Mouse (Mus musculus) kidney, postnatal 4 days (tissue): ENCODE results near the gene Lpcat2b.
"Not testable (repeated sequence)": the region's sequence is repeated elsewhere in the genome, so short reads cannot be mapped to it uniquely, and the experiment has no call there.

Experiments used
- DNase-seq, 2 experiments: peaks; one replicate each; pipeline ENCODE4 v3.0.0; 2021; ENCODE audit warnings: mixed read lengths in 2 of 2

The Lpcat2b gene

GRCm38 (mm10) chr5:107431249-107431648 lies at the start of gene Lpcat2b:
TSS of gene Lpcat2b (plus strand) at chr5:107431549.
- no peak for DNase-seq

DNA sequence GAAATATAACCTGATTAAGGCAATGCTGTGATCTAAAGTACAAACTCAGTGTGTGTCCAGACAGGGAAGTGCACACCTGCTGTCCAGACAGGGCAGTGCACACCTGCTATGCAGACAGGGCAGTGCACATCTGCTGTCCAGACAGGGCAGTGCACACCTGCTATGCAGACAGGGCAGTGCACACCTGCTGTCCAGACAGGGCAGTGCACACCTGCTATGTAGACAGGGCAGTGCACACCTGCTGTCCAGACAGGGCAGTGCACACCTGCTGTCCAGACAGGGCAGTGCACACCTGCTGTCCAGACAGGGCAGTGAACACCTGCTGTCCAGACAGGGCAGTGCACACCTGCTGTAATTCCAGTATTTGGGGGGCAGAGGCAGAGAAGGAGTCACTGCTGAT lies 44.9 kb upstream of the Lpcat2b start:
- DNase-seq, result not testable (repeated sequence)

DNA sequence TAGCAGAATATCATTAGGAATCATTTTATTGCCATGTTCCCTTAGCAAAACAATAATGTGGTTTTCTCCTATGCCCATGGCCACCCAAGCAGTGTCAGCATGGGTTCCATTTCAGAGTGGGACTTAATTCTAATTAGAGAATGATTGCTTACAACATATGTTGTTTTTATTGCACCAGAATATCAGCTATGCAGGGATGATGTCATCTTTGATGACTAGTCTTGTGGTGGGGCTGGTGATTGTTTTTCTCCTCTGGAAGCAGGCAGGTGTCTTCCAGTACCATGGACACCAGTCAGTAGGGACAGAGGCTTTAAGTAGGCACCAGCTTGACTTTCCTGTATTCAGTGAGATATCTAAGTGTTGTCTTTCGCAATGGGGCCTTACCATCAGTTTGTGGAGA lies 43.6 kb upstream of the Lpcat2b start:
- DNase-seq, result no peak

DNA sequence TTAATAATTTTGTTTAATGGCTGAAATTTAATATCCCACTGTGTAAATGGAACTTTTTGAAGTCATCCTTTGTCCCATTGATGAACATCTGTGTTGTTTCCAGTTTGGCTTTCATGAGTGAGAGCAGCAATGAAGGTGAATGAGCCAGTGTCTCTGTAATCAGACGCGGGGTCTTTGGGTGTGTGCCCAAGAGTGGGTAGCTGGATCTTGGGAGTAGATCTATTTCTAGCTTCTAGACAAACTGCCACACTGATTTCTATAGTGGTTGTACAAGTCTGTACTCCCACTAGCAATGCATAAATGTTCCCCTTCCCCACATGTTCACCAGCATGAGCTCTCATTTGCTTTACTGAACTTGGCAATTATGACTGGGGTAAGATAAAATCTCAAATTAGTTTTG lies 42.0 kb upstream of the Lpcat2b start:
- no peak for DNase-seq

GRCm38 (mm10) chr5:107394437-107394836 lies 36.9 kb upstream of the Lpcat2b start:
- no peak for DNase-seq

GRCm38 (mm10) chr5:107402436-107402835 lies 28.9 kb upstream of the Lpcat2b start, which contains the start of gene Ephx4:
TSS of gene Ephx4 (plus strand) at chr5:107402736.
- DNase-seq, result no peak

DNA sequence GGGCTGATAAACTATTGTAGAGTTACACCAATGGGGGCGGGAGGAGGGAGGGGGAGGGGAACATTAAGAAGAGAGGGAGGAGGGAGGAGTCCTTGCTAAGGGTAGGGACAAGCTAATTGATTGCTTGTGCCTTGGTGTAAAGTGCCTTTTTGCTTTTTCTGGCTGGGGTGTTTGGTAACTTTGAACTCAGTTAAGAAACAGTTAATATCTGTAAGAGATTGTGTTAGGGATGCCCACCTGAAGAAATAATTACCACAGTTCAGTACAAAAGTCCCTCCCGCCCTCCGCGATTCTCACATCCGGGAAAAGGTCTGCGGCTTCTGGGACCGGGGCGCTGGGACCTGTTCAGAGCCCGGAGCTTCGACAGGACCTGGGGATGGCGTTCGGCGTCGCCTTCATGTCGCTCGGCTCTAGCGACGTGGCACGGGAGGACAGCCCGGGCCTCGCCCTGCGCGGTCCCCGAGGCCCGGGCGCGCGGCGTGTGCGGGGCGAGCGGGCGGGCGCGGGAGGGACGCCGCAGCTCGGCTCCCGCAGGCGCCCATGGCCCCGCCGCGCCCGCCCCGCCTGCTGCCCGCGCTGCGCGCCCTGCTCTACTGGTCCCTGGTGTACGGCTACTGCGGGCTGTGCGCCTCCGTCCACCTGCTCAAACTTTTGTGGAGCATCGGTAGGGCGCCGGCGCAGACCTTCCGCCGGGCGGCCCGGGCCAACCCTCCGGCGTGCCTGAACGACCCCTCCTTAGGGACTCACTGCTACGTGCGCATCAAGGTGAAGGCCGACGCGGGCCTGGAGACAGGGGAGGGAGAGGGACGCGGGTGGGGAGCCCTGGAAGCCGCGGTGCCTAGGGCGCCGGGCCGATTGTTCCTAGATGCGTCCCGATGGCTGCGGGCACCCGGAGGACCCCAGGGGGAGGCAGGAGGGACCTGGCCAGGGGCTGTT lies 28.1 kb upstream of the Lpcat2b start:
- peak; percentile 38 to 59 for DNase-seq

DNA sequence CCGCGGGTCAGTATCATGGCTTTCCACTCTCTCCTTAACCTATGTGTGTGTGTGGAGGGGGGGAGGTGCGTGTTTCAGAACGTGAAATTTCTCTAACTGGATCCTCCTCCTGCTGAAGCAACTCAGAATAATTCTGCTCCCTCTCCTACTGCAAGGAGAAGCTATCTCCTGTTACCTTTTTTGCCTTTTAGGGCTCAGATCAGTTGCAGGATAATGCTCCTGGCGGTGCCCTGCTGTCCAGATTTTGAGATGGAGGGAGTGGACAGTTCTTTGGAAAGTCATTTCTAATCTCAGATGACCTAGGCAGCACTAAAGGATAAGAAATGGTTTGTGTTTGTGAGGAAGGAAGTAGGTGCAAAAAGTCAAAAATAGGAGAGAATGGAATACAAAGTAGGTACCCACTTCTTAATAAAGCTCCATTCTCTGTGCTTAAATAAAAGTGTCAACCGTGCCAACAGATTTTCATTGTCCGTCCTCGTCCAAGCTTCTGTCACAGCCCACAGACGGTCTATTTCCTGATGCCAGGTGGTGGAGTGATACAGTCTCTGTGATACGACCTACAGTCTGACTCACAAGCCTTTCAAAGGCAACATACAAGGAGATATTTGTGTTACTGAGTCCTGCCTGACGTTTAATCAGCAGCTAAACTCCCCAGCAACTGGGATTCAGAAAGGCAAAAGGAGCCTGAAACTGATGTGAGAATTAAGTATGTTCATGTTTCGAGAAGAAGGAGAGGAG lies 27.2 kb upstream of the Lpcat2b start:
- DNase-seq, result no peak

DNA sequence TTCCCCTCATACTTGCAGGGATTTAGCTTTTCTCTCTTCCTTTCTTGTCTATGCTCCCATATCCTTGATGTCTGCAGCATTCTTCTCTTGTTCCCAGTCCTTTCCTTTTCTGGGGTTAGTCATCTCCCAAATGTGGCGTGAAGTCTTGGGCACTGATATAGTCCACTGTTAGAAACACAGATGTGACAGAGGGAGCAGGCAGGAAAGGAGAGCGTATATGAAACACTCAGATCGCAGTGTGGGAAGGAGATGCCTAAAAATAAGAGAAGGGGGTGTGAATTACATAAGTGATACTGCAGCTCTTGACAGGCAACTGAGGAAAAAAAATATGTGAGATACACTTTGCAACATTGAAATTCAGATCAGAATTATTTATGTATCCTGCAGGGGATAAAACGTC lies 26.0 kb upstream of the Lpcat2b start:
- DNase-seq, result no peak

DNA sequence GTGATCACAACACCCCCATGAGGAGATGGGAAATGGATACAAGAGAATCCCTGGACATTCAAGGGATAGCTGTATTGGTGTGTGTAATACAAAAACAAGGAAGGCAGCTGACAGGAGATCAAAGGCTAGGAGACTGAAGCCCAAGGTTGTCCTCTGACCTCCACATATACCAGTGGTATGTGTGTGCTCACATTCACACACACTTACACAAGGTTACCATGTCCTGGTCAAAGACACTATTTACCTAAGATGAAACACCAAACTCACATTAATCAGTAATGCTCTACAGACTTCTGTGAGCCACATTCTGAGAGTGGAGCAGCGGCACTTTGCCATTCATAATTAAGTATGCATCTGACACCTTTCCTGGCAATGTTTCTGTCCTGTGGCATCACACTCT lies 21.0 kb upstream of the Lpcat2b start:
- DNase-seq, result no peak

- DNase-seq, result no peak
Observed at GRCm38 (mm10) chr5:107411326-107411725, 20.0 kb upstream of the Lpcat2b start.

DNA sequence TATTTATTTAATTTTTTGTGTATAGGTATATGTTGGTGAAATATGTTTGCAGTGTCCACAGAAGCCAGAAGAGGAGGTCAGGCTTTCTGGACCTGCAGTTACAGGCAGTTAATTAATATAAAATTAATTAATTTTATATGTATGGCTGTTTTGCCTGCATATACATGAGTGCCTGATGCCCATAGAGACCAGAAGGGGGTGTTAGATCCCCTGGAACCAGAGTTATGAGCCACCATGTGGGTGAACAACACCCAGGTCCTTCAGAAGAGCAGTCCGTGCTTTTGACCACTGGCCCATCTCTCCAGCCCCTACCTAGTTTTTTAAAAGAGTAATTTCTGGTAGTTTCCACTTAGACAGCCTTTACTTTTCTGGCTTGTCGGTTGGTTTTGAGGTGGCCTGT lies 19.1 kb upstream of the Lpcat2b start:
- DNase-seq, result no peak

GRCm38 (mm10) chr5:107415098-107415497 lies 16.3 kb upstream of the Lpcat2b start:
- no peak for DNase-seq

GRCm38 (mm10) chr5:107421676-107422075 lies 9.7 kb upstream of the Lpcat2b start:
- no peak for DNase-seq

DNA sequence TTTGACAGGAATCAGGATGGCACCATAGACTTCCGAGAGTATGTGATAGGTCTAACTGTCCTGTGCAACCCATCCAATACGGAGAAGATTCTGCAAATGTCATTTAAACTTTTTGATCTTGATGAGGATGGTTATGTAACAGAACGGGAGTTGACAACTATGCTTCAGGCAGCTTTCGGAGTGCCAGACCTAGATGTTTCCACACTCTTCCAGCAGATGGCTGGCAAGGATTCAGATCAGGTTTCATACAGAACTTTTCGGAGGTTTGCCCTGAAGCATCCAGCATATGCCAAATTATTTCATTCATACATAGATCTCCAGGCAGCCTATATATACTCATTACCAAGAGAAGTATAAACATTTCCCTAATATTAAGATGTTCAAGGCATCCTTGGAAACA lies 2.7 kb downstream of the Lpcat2b start:
- no peak for DNase-seq

GRCm38 (mm10) chr5:107436185-107436584 lies 4.8 kb downstream of the Lpcat2b start:
- no peak for DNase-seq

GRCm38 (mm10) chr5:107436587-107437209 lies 5.3 kb downstream of the Lpcat2b start:
- no peak for DNase-seq

GRCm38 (mm10) chr5:107437464-107438281 lies 6.3 kb downstream of the Lpcat2b start, which contains the start of gene Btbd8:
TSS of gene Btbd8 (plus strand) at chr5:107437997.
- peak; percentile 96 to 98 for DNase-seq

DNA sequence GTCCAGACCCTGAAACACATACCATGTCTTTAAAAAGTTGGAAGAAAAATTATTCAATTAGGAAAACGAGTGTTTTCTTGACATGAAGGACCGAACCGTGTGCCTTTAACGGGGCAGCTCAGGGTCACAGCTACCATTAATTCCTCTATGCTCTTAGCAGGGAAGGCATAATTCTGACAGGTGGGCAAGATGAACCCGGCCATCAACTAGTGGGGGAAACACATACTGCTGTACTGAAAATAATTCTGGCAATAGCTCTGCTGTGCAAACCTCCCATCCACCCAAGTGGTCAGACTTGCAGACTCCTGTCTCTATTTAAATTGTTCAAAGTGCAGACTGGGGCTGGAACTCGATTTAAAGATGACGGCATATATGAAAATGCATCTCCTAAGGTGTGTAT lies 7.0 kb downstream of the Lpcat2b start:
- no peak for DNase-seq

DNA sequence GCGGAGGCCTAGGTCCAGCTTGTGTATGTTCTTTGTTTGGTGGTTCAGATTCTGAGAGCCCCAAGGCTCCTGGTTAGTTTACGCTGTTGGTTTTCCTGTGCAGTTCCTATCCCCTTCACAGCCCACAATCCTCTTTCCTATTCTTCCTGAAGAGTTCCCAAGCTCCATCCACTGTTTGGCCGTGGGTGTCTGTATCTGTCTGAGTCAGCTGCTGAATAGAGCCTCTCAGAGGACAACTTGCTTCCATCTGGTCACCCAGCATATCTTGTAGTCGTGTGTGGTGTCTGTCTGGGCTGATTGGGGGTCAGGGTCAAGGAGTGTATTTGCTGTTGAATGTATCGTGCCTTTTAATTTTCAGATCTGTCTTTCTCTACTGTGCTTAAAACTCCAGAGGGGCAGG lies 10.5 kb downstream of the Lpcat2b start:
- no peak for DNase-seq

GRCm38 (mm10) chr5:107444251-107444650 lies 12.9 kb downstream of the Lpcat2b start:
- DNase-seq, result no peak

GRCm38 (mm10) chr5:107447977-107448376 lies 16.6 kb downstream of the Lpcat2b start:
- DNase-seq, result no peak
